Mouse (Mus musculus) liver, embryonic 14.5 days (tissue): ENCODE measurements at regions not wholly inside any gene's neighbourhood (a gene's known extent, or its start where the extent isn't known, plus 50 kb on each side); places are given as distances from the start of the nearest gene placed in this dataset.

Experiments
- CTCF ChIP-seq: IDR thresholded peaks from 2 replicates; pipeline ENCODE4 v1.5.1; 2016; ENCODE audit warnings: antibody characterized with exemption, low read depth, control low read depth
- EP300 ChIP-seq: IDR thresholded peaks from 2 replicates; pipeline ENCODE4 v1.6.1; 2016; ENCODE audit warnings: antibody characterized with exemption, low read depth

DNA sequence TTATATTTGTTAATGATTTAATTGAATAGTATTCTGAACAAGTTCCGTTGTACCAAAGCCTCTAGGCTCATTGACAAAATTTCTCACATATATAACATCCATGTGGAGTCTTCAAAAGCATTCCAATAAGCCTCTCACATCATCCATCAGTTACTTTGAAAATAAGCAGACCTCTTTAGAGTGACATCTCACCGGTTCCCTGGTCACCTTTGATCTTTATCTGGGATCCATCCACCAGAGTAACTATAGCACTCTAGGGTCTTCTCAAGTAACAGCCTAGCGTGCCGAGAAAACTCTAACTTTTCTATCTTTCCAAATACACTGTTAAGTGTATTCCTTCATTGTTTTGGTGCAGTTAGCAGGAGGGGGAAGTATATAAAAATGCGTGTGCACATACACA lies 55.6 kb upstream of the Mad2l1 start:
- no peak for TF ChIP-seq EP300
- TF ChIP-seq CTCF: no peak
